Mouse (Mus musculus) neural tube, embryonic 11.5 days (tissue): Measurements from ENCODE around the gene Emc10. TPM values are rescaled to one million over a fixed set of nuclear protein-coding genes. Genes with fewer than 3 reads are reported as not detected.

Experiments
- ATAC-seq: fragments of 200-750 bp; cut with Nextera tagmentation; 2 replicates; pipeline ENCODE4 v1.8.0; 2017; ENCODE audit warnings: moderate number of reproducible peaks, mild to moderate bottlenecking, moderate TSS enrichment, moderate library complexity; ENCODE audit not compliant: insufficient read depth, low FRiP score, low TSS enrichment
- DNase-seq: peaks from one replicate; pipeline ENCODE4 v3.0.0-alpha.2; 2015; ENCODE audit warnings: low spot score
- H3K27ac ChIP-seq: fragments of 300-500 bp; sonication (generic); 2 replicates; pipeline ENCODE4 v1.5.1; 2014; ENCODE audit warnings: low read depth, mild to moderate bottlenecking, low read length
- H3K27me3 ChIP-seq: fragments of 300-500 bp; sonication (generic); 2 replicates; pipeline ENCODE4 v1.6.1; 2014; ENCODE audit warnings: mild to moderate bottlenecking, low read length, mixed read lengths; ENCODE audit not compliant: control insufficient read depth, insufficient read depth
- H3K36me3 ChIP-seq: fragments of 300-500 bp; sonication (generic); 2 replicates; pipeline ENCODE4 v1.6.1; 2014; ENCODE audit warnings: mild to moderate bottlenecking, low read length, moderate library complexity, mixed read lengths; ENCODE audit not compliant: control insufficient read depth, insufficient read depth
- H3K4me1 ChIP-seq: fragments of 300-500 bp; sonication (generic); 2 replicates; pipeline ENCODE4 v1.6.1; 2014; ENCODE audit warnings: low read length, mixed read lengths; ENCODE audit not compliant: control insufficient read depth, insufficient read depth
- H3K4me2 ChIP-seq: fragments of 300-500 bp; sonication (generic); 2 replicates; pipeline ENCODE4 v1.6.1; 2014; ENCODE audit warnings: low read depth, mild to moderate bottlenecking, moderate library complexity
- H3K4me3 ChIP-seq: fragments of 300-500 bp; sonication (generic); 2 replicates; pipeline ENCODE4 v1.5.1; 2014; ENCODE audit warnings: low read depth, low read length
- H3K9ac ChIP-seq: fragments of 300-500 bp; sonication (generic); 2 replicates; pipeline ENCODE4 v1.6.1; 2014; ENCODE audit warnings: mild to moderate bottlenecking, low read length
- H3K9me3 ChIP-seq: fragments of 300-500 bp; sonication (generic); 2 replicates; pipeline ENCODE4 v1.6.1; 2016; ENCODE audit warnings: low read length; ENCODE audit not compliant: control insufficient read depth
- WGBS: fragments of 180-500 bp; shearing (Covaris S2); extraction: QIAGEN DNeasy Blood & Tissue Kit; methylation state at CpG from one replicate; pipeline ENCODE4 v1.1.7; 2014; 5-methylcytosine and 5-hydroxymethylcytosine counted together
- polyA plus RNA-seq: library from polyadenylated mRNA; unstranded; fragments of >200 nt; fragmentation: Nextera tagmentation; extraction: Ambion mirVana; gene quantifications from 2 replicates; pipeline ENCODE4 v1.2.1, GENCODE M21; 2014

The Emc10 gene
- polyA plus RNA-seq, 1 experiment from 2014 or later = 110 TPM

- Histone ChIP-seq H3K9me3 (no peaks in the 10 kb centered on the region), H3K4me3 (peak overlapping the region; percentile 22), H3K27ac (no peak overlapping the region), H3K36me3 (no peaks in the 10 kb centered on the region), H3K4me1 (no peaks in the 10 kb centered on the region; the same call in 1 of the 2 replicates), H3K27me3 (peaks cover 29% of the 10 kb centered on the region), H3K4me2 (peak overlapping the region; percentile 52), H3K9ac (peak overlapping the region; percentile 44; the same call in 1 of the 2 replicates)
- ATAC-seq (peak; percentile 39; the same call in 1 of the 2 replicates), DNase-seq (peak; percentile 73)
- 7% methylated on average over 40 of the region's 40 CpGs for WGBS
Observed at GRCm38 (mm10) chr7:44527483-44528398, 31.4 kb upstream of the Emc10 start.

DNA sequence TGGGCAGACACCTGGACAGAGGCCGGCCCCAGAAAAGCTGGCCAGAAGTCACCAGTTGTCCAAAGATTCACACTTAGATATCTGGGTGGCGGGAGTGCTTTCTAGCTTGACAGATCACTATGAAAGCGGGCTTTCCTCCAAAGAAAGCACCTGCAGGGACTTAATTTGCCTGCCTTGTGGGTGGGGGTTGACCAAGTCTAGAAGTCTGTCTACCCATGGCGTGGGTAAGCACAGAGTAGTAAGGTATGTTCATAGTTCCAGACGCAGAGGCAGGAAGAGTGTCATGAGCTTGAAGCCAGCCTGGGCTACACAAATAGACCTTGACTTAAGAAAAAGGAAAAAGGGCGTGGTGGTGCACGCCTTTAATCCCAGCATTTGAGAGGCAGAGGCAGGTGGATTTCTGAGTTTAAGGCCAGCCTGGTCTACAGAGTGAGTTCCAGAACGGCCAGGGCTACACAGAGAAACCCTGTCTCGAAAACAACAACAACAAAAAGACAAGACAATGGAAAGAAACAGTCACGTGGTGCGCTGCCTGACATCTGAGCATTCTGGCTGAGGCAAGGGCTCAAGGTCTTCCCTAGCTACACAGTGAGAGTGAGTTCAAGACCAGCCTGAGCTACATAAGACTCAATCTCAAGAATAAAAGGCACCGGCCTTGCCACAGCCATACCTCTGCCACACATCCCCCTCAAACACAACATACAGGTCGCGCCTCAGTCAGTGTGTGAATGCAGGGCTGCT lies 30.3 kb upstream of the Emc10 start:
- Histone ChIP-seq H3K4me1 (no peaks in the 10 kb centered on the region; the same call in 1 of the 2 replicates), H3K36me3 (no peaks in the 10 kb centered on the region), H3K4me3 (no peak overlapping the region), H3K27me3 (peaks cover 36% of the 10 kb centered on the region), H3K9ac (no peak overlapping the region), H3K9me3 (no peaks in the 10 kb centered on the region), H3K27ac (no peak overlapping the region), H3K4me2 (no peak overlapping the region)
- WGBS = 89% methylated on average over 14 of the region's 14 CpGs
- no peak for DNase-seq
- no peak for ATAC-seq

- Histone ChIP-seq H3K4me3 (no peak overlapping the region), H3K27ac (no peak overlapping the region), H3K27me3 (peaks cover 37% of the 10 kb centered on the region), H3K4me1 (no peaks in the 10 kb centered on the region; the same call in 1 of the 2 replicates), H3K4me2 (no peak overlapping the region), H3K9ac (no peak overlapping the region), H3K9me3 (no peaks in the 10 kb centered on the region), H3K36me3 (no peaks in the 10 kb centered on the region)
- ATAC-seq (no peak), DNase-seq (no peak)
- WGBS = 19% methylated on average over 22 of the region's 22 CpGs
Observed at GRCm38 (mm10) chr7:44525126-44525832, 28.9 kb upstream of the Emc10 start.

- Histone ChIP-seq H3K27ac (no peak within 1 kb of the TSS), H3K36me3 (no peaks in the 10 kb centered on the region), H3K27me3 (peaks cover 37% of the 10 kb centered on the region), H3K4me3 (no peak within 1 kb of the TSS), H3K4me2 (no peak within 1 kb of the TSS), H3K9me3 (no peaks in the 10 kb centered on the region), H3K9ac (no peak within 1 kb of the TSS), H3K4me1 (no peaks in the 10 kb centered on the region; the same call in 1 of the 2 replicates)
- no peak for ATAC-seq
- WGBS = 42% methylated on average over 12 of the region's 12 CpGs
- DNase-seq = no peak
Observed at GRCm38 (mm10) chr7:44524502-44524901, 28.2 kb upstream of the Emc10 start, which contains the start of gene Mybpc2. Mybpc2 (minus strand) TSS chr7:44524656.

DNA sequence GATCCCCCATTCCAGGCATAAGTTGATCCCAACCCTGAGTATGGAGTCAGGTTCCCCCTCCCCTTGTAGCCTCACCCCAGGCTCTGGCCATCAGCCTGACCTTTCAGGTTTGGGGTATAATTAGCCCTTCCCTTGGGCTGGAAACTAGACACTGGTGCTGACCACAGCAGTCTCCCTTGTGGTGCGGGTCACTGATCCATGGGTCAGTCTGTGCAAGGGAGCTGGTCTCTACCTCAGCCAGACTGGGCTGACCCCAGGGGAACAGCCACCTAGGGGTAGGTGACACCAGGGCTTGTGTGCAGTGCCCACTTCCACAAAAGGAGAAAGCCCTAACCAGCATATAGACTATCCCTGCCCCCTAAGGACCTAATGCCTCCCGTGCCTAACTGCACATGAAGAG lies 26.7 kb upstream of the Emc10 start:
- H3K4me1 ChIP-seq = no peaks in the 10 kb centered on the region; the same call in 1 of the 2 replicates
- no peaks in the 10 kb centered on the region for H3K9me3 ChIP-seq
- no peak overlapping the region for H3K9ac ChIP-seq
- H3K4me3 ChIP-seq = no peak overlapping the region
- 76% methylated on average over 2 of the region's 2 CpGs for WGBS
- H3K27ac ChIP-seq = no peak overlapping the region
- no peaks in the 10 kb centered on the region for H3K36me3 ChIP-seq
- ATAC-seq (no peak), DNase-seq (no peak)
- H3K27me3 ChIP-seq = peaks cover 37% of the 10 kb centered on the region
- no peak overlapping the region for H3K4me2 ChIP-seq

DNA sequence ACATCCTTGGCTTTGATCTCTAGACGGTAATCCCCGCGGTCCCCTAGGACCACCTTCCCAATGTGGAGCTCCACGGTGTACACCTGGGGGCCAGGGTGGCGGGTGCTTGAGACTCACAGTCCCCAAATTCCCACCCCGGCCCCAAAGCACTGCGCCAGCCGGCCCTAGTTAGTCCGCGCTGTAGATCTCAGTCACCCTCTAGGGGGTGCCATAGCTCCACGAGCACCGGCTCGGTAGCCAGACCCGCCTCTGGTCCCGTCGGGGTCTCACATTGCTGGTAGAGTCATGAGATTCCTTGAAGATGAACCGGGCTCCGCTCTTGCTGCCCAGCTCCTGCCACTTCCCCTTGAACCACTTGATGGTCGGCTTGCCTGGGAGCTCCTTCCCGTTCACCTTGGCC lies 25.4 kb upstream of the Emc10 start:
- Histone ChIP-seq H3K36me3 (no peaks in the 10 kb centered on the region), H3K4me1 (no peaks in the 10 kb centered on the region; the same call in 1 of the 2 replicates), H3K9me3 (no peaks in the 10 kb centered on the region), H3K4me3 (no peak overlapping the region), H3K27ac (no peak overlapping the region), H3K4me2 (0 out of 2 replicates have a peak overlapping the region, but pooled peaks have one; percentile 16), H3K9ac (no peak overlapping the region), H3K27me3 (peaks cover 35% of the 10 kb centered on the region)
- DNase-seq (peak; percentile 74), ATAC-seq (0 out of 2 replicates have a peak, but pooled peaks have one; percentile 35)
- 2% methylated on average over 20 of the region's 20 CpGs for WGBS

GRCm38 (mm10) chr7:44520990-44521389 lies 24.7 kb upstream of the Emc10 start:
- no peak overlapping the region for H3K4me3 ChIP-seq
- ATAC-seq = no peak
- H3K4me1 ChIP-seq = no peaks in the 10 kb centered on the region; the same call in 1 of the 2 replicates
- no peak overlapping the region for H3K9ac ChIP-seq
- no peak overlapping the region for H3K27ac ChIP-seq
- no peak for DNase-seq
- H3K36me3 ChIP-seq = no peaks in the 10 kb centered on the region
- H3K9me3 ChIP-seq = no peaks in the 10 kb centered on the region
- H3K4me2 ChIP-seq = no peak overlapping the region
- WGBS = 70% methylated on average over 3 of the region's 3 CpGs
- H3K27me3 ChIP-seq = peaks cover 34% of the 10 kb centered on the region

DNA sequence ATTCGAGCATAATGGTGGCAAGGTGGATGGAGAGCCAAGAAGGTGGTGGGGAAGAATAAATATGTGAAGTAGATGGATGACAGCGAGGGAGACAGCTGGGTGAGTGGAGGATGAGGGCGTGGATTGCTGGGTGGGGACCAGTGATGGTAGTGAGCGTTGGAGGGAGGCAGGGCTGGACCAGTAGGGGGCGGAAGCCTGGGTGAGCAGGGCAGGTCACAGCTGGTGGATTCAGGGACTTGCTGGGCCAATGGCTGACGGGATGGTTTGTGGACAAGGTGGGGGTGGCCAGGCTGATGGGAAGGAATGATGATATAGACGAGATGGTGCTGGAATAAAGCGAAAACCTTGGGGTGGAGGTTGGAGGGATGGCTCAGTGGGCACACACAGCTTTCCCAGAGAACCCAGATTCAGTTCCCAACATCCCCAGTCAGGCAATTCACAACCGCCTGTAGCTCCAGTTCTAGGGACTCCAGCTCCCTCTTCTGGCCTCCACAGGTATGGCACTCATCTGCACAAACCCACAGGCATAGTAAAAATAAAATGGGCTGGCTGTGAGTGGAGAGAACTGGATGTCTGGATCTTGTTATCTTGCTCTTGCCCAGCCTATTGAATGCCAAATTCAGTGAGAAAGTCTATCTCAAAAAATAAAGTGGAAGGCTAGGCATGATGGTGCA lies 23.0 kb upstream of the Emc10 start:
- Histone ChIP-seq H3K36me3 (no peaks in the 10 kb centered on the region), H3K27ac (no peak overlapping the region), H3K4me1 (no peaks in the 10 kb centered on the region), H3K4me3 (no peak overlapping the region), H3K4me2 (0 out of 2 replicates have a peak overlapping the region, but pooled peaks have one; percentile 3), H3K9me3 (no peaks in the 10 kb centered on the region), H3K27me3 (peaks cover 21% of the 10 kb centered on the region), H3K9ac (no peak overlapping the region)
- DNase-seq (no peak), ATAC-seq (no peak)
- 67% methylated on average over 9 of the region's 9 CpGs for WGBS
